Mouse (Mus musculus): ENCODE data around the gene Tekt1. TPM values are rescaled to one million over a fixed set of nuclear protein-coding genes. Genes with fewer than 3 reads are reported as not detected.

Gene Tekt1
- polyA plus RNA-seq, 1 experiment from 2014 or later, result 1.2 TPM

DNA sequence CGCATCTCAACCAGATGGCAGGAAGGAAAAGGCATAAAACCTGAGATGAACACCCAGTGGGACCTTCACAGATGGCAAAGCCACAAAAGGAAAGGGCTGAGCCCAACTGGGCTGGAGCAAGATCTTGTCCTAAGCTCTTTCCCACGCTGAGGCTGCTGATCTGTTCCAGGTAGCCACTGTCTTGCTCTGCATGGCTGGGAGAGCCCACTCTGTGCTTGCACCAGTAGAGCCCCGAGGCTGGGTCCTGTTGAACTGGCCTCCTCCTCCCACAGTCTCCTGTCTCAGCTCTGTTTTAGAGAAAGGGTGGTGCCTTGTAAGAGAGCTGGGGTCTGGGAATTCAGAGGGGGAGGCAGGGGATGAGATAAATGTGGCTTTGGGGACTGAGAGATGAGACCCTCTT is 44.8 kb upstream of the Tekt1 start:
- H3K27me3 ChIP-seq (ENCODE audit: control insufficient read depth, insufficient read depth, low read length), result no peaks in the 10 kb centered on the region
- ATAC-seq (ENCODE audit: insufficient number of reproducible peaks, insufficient read depth, low FRiP score, low read depth), result no peak
- no peaks in the 10 kb centered on the region for H3K36me3 ChIP-seq (ENCODE audit: control insufficient read depth, insufficient read depth, low read length)
- peaks cover 34% of the 10 kb centered on the region for H3K4me1 ChIP-seq (ENCODE audit: control insufficient read depth, insufficient read depth, low read length)
- H3K27ac ChIP-seq (ENCODE audit: low read length), result peak overlapping the region; percentile 71; the same call in 1 of the 2 replicates
- H3K9ac ChIP-seq (replicated peaks; ENCODE audit: low read depth, low read length), result no peak overlapping the region
- 18% methylated on average over 3 of the region's 3 CpGs for WGBS
- H3K9me3 ChIP-seq (ENCODE audit: control insufficient read depth, low read depth, low read length), result no peaks in the 10 kb centered on the region
- H3K4me3 ChIP-seq (ENCODE audit: low read depth, low read length), result no peak overlapping the region
- peak overlapping the region; percentile 89 for H3K4me2 ChIP-seq (replicated peaks; ENCODE audit: low read depth, low read length)

DNA sequence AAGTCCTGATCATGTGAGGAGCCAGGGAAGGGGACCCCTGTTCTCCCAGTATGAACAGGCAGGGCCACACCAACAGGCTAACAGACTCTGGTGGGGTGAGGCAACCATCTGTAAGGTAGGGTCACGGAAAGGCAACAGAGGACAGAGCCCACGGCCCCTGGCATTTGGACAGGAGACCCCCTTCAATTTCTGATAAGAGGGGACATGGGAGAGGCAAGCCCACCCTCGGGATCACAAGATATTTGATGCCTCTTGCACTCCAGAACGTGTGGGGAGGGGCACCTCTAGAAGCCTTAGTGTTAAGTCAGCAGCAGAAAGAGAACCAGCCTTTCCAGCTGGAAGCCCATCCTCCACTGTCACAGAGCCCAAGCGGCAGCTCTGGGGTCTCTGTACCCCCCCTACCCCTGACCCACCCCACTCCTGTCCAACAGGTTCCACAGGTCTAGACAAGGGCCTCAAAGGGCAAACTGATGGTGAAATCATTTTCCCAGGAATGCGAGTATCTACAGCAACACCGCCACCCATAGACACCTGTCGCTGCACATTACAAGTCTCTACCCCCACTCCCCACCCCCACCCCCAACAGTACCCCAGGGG is 43.9 kb upstream of the Tekt1 start:
- Histone ChIP-seq H3K36me3 (ENCODE audit: control insufficient read depth, insufficient read depth, low read length) (no peaks in the 10 kb centered on the region; the same call in 1 of the 2 replicates), H3K9ac (replicated peaks; ENCODE audit: low read depth, low read length) (no peak overlapping the region), H3K4me3 (ENCODE audit: low read depth, low read length) (no peak overlapping the region), H3K4me1 (ENCODE audit: control insufficient read depth, insufficient read depth, low read length) (peaks cover 36% of the 10 kb centered on the region), H3K27ac (ENCODE audit: low read length) (peak overlapping the region; percentile 71), H3K4me2 (replicated peaks; ENCODE audit: low read depth, low read length) (peak overlapping the region; percentile 89; the same call in 1 of the 2 replicates), H3K9me3 (ENCODE audit: control insufficient read depth, low read depth, low read length) (no peaks in the 10 kb centered on the region), H3K27me3 (ENCODE audit: control insufficient read depth, insufficient read depth, low read length) (no peaks in the 10 kb centered on the region)
- peak; percentile 68 for ATAC-seq (ENCODE audit: insufficient number of reproducible peaks, insufficient read depth, low FRiP score, low read depth)
- WGBS, result 44% methylated on average over 8 of the region's 8 CpGs

DNA sequence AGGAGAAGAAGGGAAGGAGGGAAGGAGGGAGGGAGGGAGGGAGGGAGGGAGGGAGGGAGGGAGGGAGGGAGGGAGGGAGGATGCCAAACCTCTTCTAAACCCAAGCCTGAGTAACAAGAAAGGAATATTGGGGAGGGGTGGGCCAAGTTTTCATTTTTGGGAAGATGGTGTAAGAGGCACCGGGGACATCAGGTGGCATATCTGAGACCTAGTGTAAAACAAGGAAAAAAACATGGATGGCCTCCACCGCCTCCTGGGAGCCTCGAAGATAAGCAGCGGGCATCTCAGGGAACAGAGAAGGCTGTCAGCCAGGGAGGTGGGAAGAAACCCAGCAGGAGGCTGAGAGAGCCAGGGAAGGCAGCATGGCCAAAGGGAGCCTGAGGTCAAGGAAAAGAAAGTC is 43.3 kb upstream of the Tekt1 start:
- Histone ChIP-seq H3K27ac (ENCODE audit: low read length) (peak overlapping the region; percentile 71; the same call in 1 of the 2 replicates), H3K4me2 (replicated peaks; ENCODE audit: low read depth, low read length) (no peak overlapping the region), H3K36me3 (ENCODE audit: control insufficient read depth, insufficient read depth, low read length) (no peaks in the 10 kb centered on the region; the same call in 1 of the 2 replicates), H3K9ac (replicated peaks; ENCODE audit: low read depth, low read length) (no peak overlapping the region), H3K4me3 (ENCODE audit: low read depth, low read length) (no peak overlapping the region), H3K27me3 (ENCODE audit: control insufficient read depth, insufficient read depth, low read length) (no peaks in the 10 kb centered on the region), H3K9me3 (ENCODE audit: control insufficient read depth, low read depth, low read length) (no peaks in the 10 kb centered on the region), H3K4me1 (ENCODE audit: control insufficient read depth, insufficient read depth, low read length) (peaks cover 36% of the 10 kb centered on the region)
- ATAC-seq (ENCODE audit: insufficient number of reproducible peaks, insufficient read depth, low FRiP score, low read depth), result no peak
- 60% methylated on average over 4 of the region's 4 CpGs for WGBS

DNA sequence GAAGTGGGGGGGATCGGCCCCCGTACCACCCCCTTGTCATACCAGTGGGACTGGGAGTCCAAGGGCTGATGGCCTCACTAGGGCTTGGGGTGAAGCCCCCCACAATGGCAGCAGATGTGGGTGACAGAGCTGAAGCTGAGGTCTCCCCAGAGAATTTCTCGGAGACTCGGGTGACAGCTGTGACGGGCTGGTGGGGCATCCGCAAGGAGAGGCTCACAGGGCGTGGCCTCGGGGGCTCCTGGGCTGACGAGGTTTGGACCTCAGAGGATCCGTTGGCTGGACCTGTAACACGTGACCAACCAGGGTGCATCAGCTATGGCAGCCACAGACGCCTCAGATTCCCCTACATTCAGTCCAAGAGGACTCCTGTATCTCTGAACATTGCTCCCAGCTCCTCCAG is 40.7 kb upstream of the Tekt1 start:
- Histone ChIP-seq H3K9ac (replicated peaks; ENCODE audit: low read depth, low read length) (no peak overlapping the region), H3K27ac (ENCODE audit: low read length) (no peak overlapping the region), H3K36me3 (ENCODE audit: control insufficient read depth, insufficient read depth, low read length) (peaks cover 6% of the 10 kb centered on the region), H3K4me1 (ENCODE audit: control insufficient read depth, insufficient read depth, low read length) (peaks cover 17% of the 10 kb centered on the region; the same call in 1 of the 2 replicates), H3K4me3 (ENCODE audit: low read depth, low read length) (no peak overlapping the region), H3K27me3 (ENCODE audit: control insufficient read depth, insufficient read depth, low read length) (no peaks in the 10 kb centered on the region), H3K4me2 (replicated peaks; ENCODE audit: low read depth, low read length) (no peak overlapping the region), H3K9me3 (ENCODE audit: control insufficient read depth, low read depth, low read length) (no peaks in the 10 kb centered on the region)
- no peak for ATAC-seq (ENCODE audit: insufficient number of reproducible peaks, insufficient read depth, low FRiP score, low read depth)
- WGBS, result 83% methylated on average over 12 of the region's 12 CpGs

DNA sequence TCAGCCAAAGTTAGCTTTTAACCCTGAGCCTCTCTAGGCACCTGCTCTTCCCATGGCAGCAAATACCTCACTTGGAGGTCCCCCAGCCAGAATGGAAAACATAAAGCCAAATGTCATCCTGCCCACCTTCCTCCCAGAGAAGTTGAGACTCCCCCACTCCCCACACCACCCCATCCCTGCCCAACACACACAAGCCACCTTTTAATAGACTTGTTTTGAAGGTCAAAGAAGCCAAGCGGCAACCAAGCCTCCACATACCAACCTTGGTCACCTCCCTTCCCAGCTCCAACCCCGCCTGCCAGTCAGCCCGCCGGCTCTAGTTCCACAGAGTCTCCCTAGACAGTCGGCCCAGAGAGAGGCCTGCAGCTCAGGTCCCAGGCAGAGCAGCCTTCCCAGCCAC is 39.8 kb upstream of the Tekt1 start:
- no peak for ATAC-seq (ENCODE audit: insufficient number of reproducible peaks, insufficient read depth, low FRiP score, low read depth)
- no peak overlapping the region for H3K27ac ChIP-seq (ENCODE audit: low read length)
- H3K9ac ChIP-seq (replicated peaks; ENCODE audit: low read depth, low read length), result no peak overlapping the region
- peaks cover 24% of the 10 kb centered on the region for H3K4me1 ChIP-seq (ENCODE audit: control insufficient read depth, insufficient read depth, low read length)
- H3K4me3 ChIP-seq (ENCODE audit: low read depth, low read length), result no peak overlapping the region
- WGBS, result 66% methylated on average over 5 of the region's 5 CpGs
- no peak overlapping the region for H3K4me2 ChIP-seq (replicated peaks; ENCODE audit: low read depth, low read length)
- H3K36me3 ChIP-seq (ENCODE audit: control insufficient read depth, insufficient read depth, low read length), result peaks cover 6% of the 10 kb centered on the region
- no peaks in the 10 kb centered on the region for H3K9me3 ChIP-seq (ENCODE audit: control insufficient read depth, low read depth, low read length)
- H3K27me3 ChIP-seq (ENCODE audit: control insufficient read depth, insufficient read depth, low read length), result no peaks in the 10 kb centered on the region

DNA sequence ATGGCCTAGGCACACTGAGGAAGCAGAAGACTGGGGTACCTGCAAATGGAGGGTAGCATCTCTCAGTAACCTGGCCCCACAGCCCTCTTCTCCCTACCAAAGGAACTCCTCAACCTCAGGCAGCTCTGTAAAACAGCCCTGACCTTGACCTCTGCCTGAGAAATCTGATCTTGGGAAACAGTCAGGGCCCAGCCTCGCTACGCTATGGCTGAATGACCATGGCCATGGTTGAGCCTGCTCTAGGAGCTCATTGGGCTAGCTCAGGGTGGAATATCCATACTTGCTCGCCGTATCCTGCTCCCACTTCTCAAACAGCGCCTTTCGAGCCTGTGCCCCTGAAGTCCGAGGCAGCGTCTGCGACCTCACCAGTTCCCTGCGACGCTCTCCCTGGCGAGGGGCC is 38.8 kb upstream of the Tekt1 start:
- Histone ChIP-seq H3K4me1 (ENCODE audit: control insufficient read depth, insufficient read depth, low read length) (peaks cover 27% of the 10 kb centered on the region), H3K4me3 (ENCODE audit: low read depth, low read length) (no peak overlapping the region), H3K9me3 (ENCODE audit: control insufficient read depth, low read depth, low read length) (no peaks in the 10 kb centered on the region), H3K27ac (ENCODE audit: low read length) (no peak overlapping the region; the same call in 1 of the 2 replicates), H3K9ac (replicated peaks; ENCODE audit: low read depth, low read length) (no peak overlapping the region), H3K36me3 (ENCODE audit: control insufficient read depth, insufficient read depth, low read length) (peaks cover 6% of the 10 kb centered on the region), H3K4me2 (replicated peaks; ENCODE audit: low read depth, low read length) (no peak overlapping the region), H3K27me3 (ENCODE audit: control insufficient read depth, insufficient read depth, low read length) (no peaks in the 10 kb centered on the region)
- ATAC-seq (ENCODE audit: insufficient number of reproducible peaks, insufficient read depth, low FRiP score, low read depth), result no peak
- 75% methylated on average over 12 of the region's 12 CpGs for WGBS

DNA sequence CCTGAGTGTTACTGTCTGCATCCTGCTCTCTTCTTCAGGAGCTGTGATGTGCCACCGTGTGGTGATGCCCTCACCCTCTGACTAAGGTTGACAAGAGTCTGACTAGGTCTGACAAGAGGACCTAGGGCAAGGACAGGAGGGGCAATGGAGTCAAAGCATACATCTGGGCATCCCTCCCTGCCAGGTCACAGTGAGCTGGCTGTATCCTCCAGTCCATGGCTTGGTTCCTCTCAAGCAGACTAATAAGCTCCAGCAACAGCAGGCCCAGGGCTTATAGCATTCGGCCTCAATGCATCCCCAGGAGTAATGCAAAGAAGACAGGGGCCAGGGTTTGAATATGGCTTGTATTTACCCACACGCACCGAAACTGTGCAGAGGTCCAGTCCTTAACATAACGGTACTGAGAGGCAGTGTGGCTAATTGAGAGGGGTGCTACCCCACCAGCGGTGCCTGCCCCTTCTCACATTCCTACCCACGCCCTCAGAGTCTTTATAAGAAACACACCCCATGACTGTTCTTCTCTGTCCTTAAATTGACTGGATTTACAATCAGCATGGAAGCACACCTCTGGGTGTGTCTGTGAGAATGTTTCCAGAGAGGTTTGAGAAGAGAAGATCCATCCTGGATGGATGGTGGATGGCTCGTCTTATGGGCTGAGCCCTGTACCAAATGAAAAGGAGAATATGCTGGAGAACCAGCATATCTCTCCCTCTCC is 35.7 kb upstream of the Tekt1 start:
- WGBS, result 82% methylated on average over 8 of the region's 8 CpGs
- Histone ChIP-seq H3K9me3 (ENCODE audit: control insufficient read depth, low read depth, low read length) (no peaks in the 10 kb centered on the region), H3K4me2 (replicated peaks; ENCODE audit: low read depth, low read length) (no peak overlapping the region), H3K27ac (ENCODE audit: low read length) (no peak overlapping the region; the same call in 1 of the 2 replicates), H3K4me1 (ENCODE audit: control insufficient read depth, insufficient read depth, low read length) (peaks cover 25% of the 10 kb centered on the region), H3K9ac (replicated peaks; ENCODE audit: low read depth, low read length) (no peak overlapping the region), H3K27me3 (ENCODE audit: control insufficient read depth, insufficient read depth, low read length) (no peaks in the 10 kb centered on the region), H3K36me3 (ENCODE audit: control insufficient read depth, insufficient read depth, low read length) (peaks cover 6% of the 10 kb centered on the region), H3K4me3 (ENCODE audit: low read depth, low read length) (no peak overlapping the region)
- no peak for ATAC-seq (ENCODE audit: insufficient number of reproducible peaks, insufficient read depth, low FRiP score, low read depth)

DNA sequence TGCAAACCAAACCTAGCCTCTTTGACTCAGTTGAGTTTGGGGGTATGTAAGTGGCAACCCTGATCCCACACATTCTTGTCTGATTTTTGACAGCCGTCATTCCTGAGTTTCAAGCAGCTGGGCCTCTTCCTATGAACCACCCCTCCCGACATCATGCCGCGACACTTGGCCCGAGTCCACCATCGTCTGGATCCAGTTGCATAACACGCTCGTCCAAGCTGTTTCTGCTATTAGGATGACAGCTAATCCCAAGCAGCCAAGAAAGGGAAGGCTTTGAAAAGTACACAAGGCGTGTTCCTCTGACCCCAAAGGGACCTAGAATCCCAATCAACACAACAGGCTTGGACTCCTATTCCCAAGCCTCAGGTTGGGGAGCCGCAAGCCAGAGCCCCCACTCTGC is 34.8 kb upstream of the Tekt1 start:
- H3K4me2 ChIP-seq (replicated peaks; ENCODE audit: low read depth, low read length), result no peak overlapping the region
- no peaks in the 10 kb centered on the region for H3K27me3 ChIP-seq (ENCODE audit: control insufficient read depth, insufficient read depth, low read length)
- H3K9me3 ChIP-seq (ENCODE audit: control insufficient read depth, low read depth, low read length), result no peaks in the 10 kb centered on the region
- ATAC-seq (ENCODE audit: insufficient number of reproducible peaks, insufficient read depth, low FRiP score, low read depth), result no peak
- no peak overlapping the region for H3K9ac ChIP-seq (replicated peaks; ENCODE audit: low read depth, low read length)
- peaks cover 23% of the 10 kb centered on the region for H3K4me1 ChIP-seq (ENCODE audit: control insufficient read depth, insufficient read depth, low read length)
- H3K27ac ChIP-seq (ENCODE audit: low read length), result peak overlapping the region; percentile 82; the same call in 1 of the 2 replicates
- H3K36me3 ChIP-seq (ENCODE audit: control insufficient read depth, insufficient read depth, low read length), result peaks cover 6% of the 10 kb centered on the region
- WGBS, result 58% methylated on average over 10 of the region's 10 CpGs
- no peak overlapping the region for H3K4me3 ChIP-seq (ENCODE audit: low read depth, low read length)

Measured in stomach, embryonic 14.5 days (tissue).